Mouse (Mus musculus) hindbrain, embryonic 10.5 days (tissue): ENCODE data around the gene Lrr1. TPM values are rescaled to one million over a fixed set of nuclear protein-coding genes. Genes with fewer than 3 reads are reported as not detected.

Experiments used
- DNase-seq: peaks from one replicate; pipeline ENCODE4 v3.0.0-alpha.2; 2017; ENCODE audit warnings: low spot score
- H3K27ac ChIP-seq: fragments of 300-500 bp; sonication (generic); 2 replicates; pipeline ENCODE4 v1.5.1; 2016; ENCODE audit warnings: mild to moderate bottlenecking, moderate library complexity
- H3K27me3 ChIP-seq: fragments of 300-500 bp; sonication (generic); 2 replicates; pipeline ENCODE4 v1.6.1; 2016; ENCODE audit warnings: mild to moderate bottlenecking; ENCODE audit not compliant: poor library complexity, insufficient read depth, severe bottlenecking
- H3K36me3 ChIP-seq: fragments of 300-500 bp; sonication (generic); 2 replicates; pipeline ENCODE4 v1.6.1; 2016; ENCODE audit warnings: mild to moderate bottlenecking, moderate library complexity
- H3K4me1 ChIP-seq: fragments of 300-500 bp; sonication (generic); replicated peaks from 2 replicates; pipeline ENCODE4 v1.6.1; 2016; ENCODE audit warnings: mild to moderate bottlenecking
- H3K4me3 ChIP-seq: fragments of 300-500 bp; sonication (generic); 2 replicates; pipeline ENCODE4 v1.5.1; 2016; ENCODE audit warnings: mild to moderate bottlenecking, moderate library complexity
- H3K9me3 ChIP-seq: fragments of 300-500 bp; sonication (generic); 2 replicates; pipeline ENCODE4 v1.6.1; 2016; ENCODE audit warnings: mild to moderate bottlenecking, moderate library complexity
- WGBS: fragments of 180-500 bp; shearing (Covaris S2); methylation state at CpG from one replicate; pipeline ENCODE4 v1.1.7; 2016; 5-methylcytosine and 5-hydroxymethylcytosine counted together
- polyA plus RNA-seq: library from polyadenylated mRNA; unstranded; fragments of >200 nt; fragmentation: Nextera tagmentation; extraction: Ambion mirVana; gene quantifications from 2 replicates; pipeline ENCODE4 v1.2.1, GENCODE M21; 2016

Lrr1 gene
- polyA plus RNA-seq, 1 experiment from 2014 or later, result 28.3 TPM

GRCm38 (mm10) chr12:69211057-69211456 lies 42.4 kb downstream of the Lrr1 start:
- Histone ChIP-seq H3K9me3 (no peaks in the 10 kb centered on the region), H3K27ac (no peak overlapping the region), H3K4me3 (no peak overlapping the region), H3K27me3 (no peaks in the 10 kb centered on the region), H3K4me1 (no peaks in the 10 kb centered on the region), H3K36me3 (peaks cover 100% of the 10 kb centered on the region)
- DNase-seq, result no peak
- 89% methylated on average over 5 of the region's 5 CpGs for WGBS

- Histone ChIP-seq H3K36me3 (peaks cover 100% of the 10 kb centered on the region), H3K9me3 (no peaks in the 10 kb centered on the region), H3K4me1 (no peaks in the 10 kb centered on the region), H3K27me3 (no peaks in the 10 kb centered on the region), H3K4me3 (no peak overlapping the region), H3K27ac (no peak overlapping the region)
- WGBS, result 94% methylated on average over 13 of the region's 13 CpGs
- DNase-seq, result no peak
Measured at GRCm38 (mm10) chr12:69213186-69213777, 44.7 kb downstream of the Lrr1 start.

- Histone ChIP-seq H3K9me3 (no peaks in the 10 kb centered on the region), H3K27ac (no peak overlapping the region), H3K27me3 (no peaks in the 10 kb centered on the region), H3K4me1 (no peaks in the 10 kb centered on the region), H3K4me3 (no peak overlapping the region), H3K36me3 (peaks cover 100% of the 10 kb centered on the region)
- WGBS, result 95% methylated on average over 7 of the region's 7 CpGs
- no peak for DNase-seq
Measured at GRCm38 (mm10) chr12:69214393-69214792, 45.8 kb downstream of the Lrr1 start.

GRCm38 (mm10) chr12:69215000-69215785 lies 46.6 kb downstream of the Lrr1 start:
- Histone ChIP-seq H3K4me3 (no peak overlapping the region), H3K4me1 (no peaks in the 10 kb centered on the region), H3K9me3 (no peaks in the 10 kb centered on the region), H3K36me3 (peaks cover 100% of the 10 kb centered on the region), H3K27me3 (no peaks in the 10 kb centered on the region), H3K27ac (no peak overlapping the region)
- WGBS, result 90% methylated on average over 3 of the region's 3 CpGs
- DNase-seq, result no peak

GRCm38 (mm10) chr12:69216587-69216986 lies 48.0 kb downstream of the Lrr1 start:
- 96% methylated on average over 7 of the region's 7 CpGs for WGBS
- Histone ChIP-seq H3K4me1 (no peaks in the 10 kb centered on the region), H3K27me3 (no peaks in the 10 kb centered on the region), H3K27ac (no peak overlapping the region), H3K36me3 (peaks cover 100% of the 10 kb centered on the region), H3K4me3 (no peak overlapping the region), H3K9me3 (no peaks in the 10 kb centered on the region)
- DNase-seq, result no peak

- peaks cover 90% of the 10 kb centered on the region for H3K36me3 ChIP-seq
- 91% methylated on average over 19 of the region's 19 CpGs for WGBS
- H3K4me1 ChIP-seq, result no peaks in the 10 kb centered on the region
Measured at GRCm38 (mm10) chr12:69220613-69221277, 52.1 kb downstream of the Lrr1 start.

GRCm38 (mm10) chr12:69227776-69228466 lies 59.3 kb downstream of the Lrr1 start, which contains the start of gene Pole2:
Gene Pole2 (minus strand): TSS chr12:69228195.
- H3K4me1 ChIP-seq, result peaks cover 7% of the 10 kb centered on the region; the same call in 1 of the 2 replicates
- DNase-seq, result peak; percentile 89
- peaks cover 30% of the 10 kb centered on the region for H3K36me3 ChIP-seq
- no peaks in the 10 kb centered on the region for H3K9me3 ChIP-seq
- under 1% methylated on average over 37 of the region's 37 CpGs for WGBS
- H3K27me3 ChIP-seq, result no peaks in the 10 kb centered on the region
- peak within 1 kb of the TSS; percentile 93 for H3K27ac ChIP-seq
- peak within 1 kb of the TSS; percentile 76 for H3K4me3 ChIP-seq

More at GRCm38 (mm10) chr12:69220613-69221277, 52.1 kb downstream of the Lrr1 start:
- no peak for DNase-seq
- no peaks in the 10 kb centered on the region for H3K27me3 ChIP-seq
- no peak overlapping the region for H3K27ac ChIP-seq
- H3K4me3 ChIP-seq, result no peak overlapping the region
- no peaks in the 10 kb centered on the region for H3K9me3 ChIP-seq

Other genes starting within 250 kb of the Lrr1 start
- 1,324 and 1,340 TPM in 2 replicates for gene Rps29, start 9.6 kb upstream of the Lrr1 start, polyA plus RNA-seq
- 497 and 532 TPM in 2 replicates for gene Rpl36al, start 15.3 kb downstream of the Lrr1 start, polyA plus RNA-seq
- 33.9 and 35.6 TPM in 2 replicates for gene Mgat2, start 15.3 kb downstream of the Lrr1 start, polyA plus RNA-seq
- 44.2 and 59.3 TPM in 2 replicates for gene Gm49383, start 28.3 kb downstream of the Lrr1 start, polyA plus RNA-seq
- 16.4 and 17.9 TPM in 2 replicates for gene Dnaaf2, start 29.6 kb downstream of the Lrr1 start, polyA plus RNA-seq
- 36.4 and 49.5 TPM in 2 replicates for gene Gm49384, start 35.5 kb downstream of the Lrr1 start, polyA plus RNA-seq
- 23.4 and 30.9 TPM in 2 replicates for gene Pole2, start 59.4 kb downstream of the Lrr1 start, polyA plus RNA-seq
- gene Klhdc1, start 72.4 kb downstream of the Lrr1 start, polyA plus RNA-seq, result 1.9 and 2.5 TPM in 2 replicates
- gene Klhdc2, start 127.9 kb downstream of the Lrr1 start, polyA plus RNA-seq, result 204 and 207 TPM in 2 replicates
- gene Nemf, start 188.4 kb downstream of the Lrr1 start, polyA plus RNA-seq, result 69.6 and 91.1 TPM in 2 replicates
- gene Arf6, start 203.3 kb downstream of the Lrr1 start, polyA plus RNA-seq, result 35.9 and 42.4 TPM in 2 replicates
- gene Gm9887, start 203.6 kb downstream of the Lrr1 start, polyA plus RNA-seq, result 0.96 and 1.9 TPM in 2 replicates